Mouse (Mus musculus) cortical plate, adult 2 months (tissue): ENCODE data around the gene Krt24.

Experiments
- CTCF ChIP-seq: fragments of 200-500 bp; IDR thresholded peaks from 2 replicates; pipeline ENCODE4 v1.5.1; 2011; ENCODE audit warnings: mild to moderate bottlenecking, control low read depth, low read length; ENCODE audit not compliant: insufficient read depth; ENCODE audit errors: extremely low read depth
- POLR2A ChIP-seq: fragments of 200-500 bp; IDR thresholded peaks from 2 replicates; pipeline ENCODE4 v1.6.1; 2011; ENCODE audit warnings: mild to moderate bottlenecking, low read length, control low read depth; ENCODE audit not compliant: insufficient read depth; ENCODE audit errors: extremely low read depth

GRCm38 (mm10) chr11:99284833-99285312 lies at the start of gene Krt24:
- no peak for TF ChIP-seq CTCF
- no peak for TF ChIP-seq POLR2A
